Mouse (Mus musculus) thymus, adult 2 months (tissue): ENCODE results near the gene Efcab6. TPM values are rescaled to one million over a fixed set of nuclear protein-coding genes. Genes with fewer than 3 reads are reported as not detected.

Experiments
- DNase-seq: peaks from one replicate; pipeline ENCODE4 v3.0.0; 2021
- H3K27ac ChIP-seq: fragments of 200-500 bp; 2 replicates; pipeline ENCODE4 v1.5.1; 2012; ENCODE audit warnings: low read length, control low read depth; ENCODE audit not compliant: control insufficient read depth, insufficient read depth
- H3K27me3 ChIP-seq: fragments of 200-500 bp; 2 replicates; pipeline ENCODE4 v1.6.1; 2012; ENCODE audit warnings: mild to moderate bottlenecking, low read length, moderate library complexity, mixed read lengths; ENCODE audit not compliant: control insufficient read depth, insufficient read depth
- H3K36me3 ChIP-seq: fragments of 200-500 bp; 2 replicates; pipeline ENCODE4 v1.6.1; 2012; ENCODE audit warnings: mild to moderate bottlenecking, low read length, moderate library complexity; ENCODE audit not compliant: control insufficient read depth, insufficient read depth
- H3K4me1 ChIP-seq: fragments of 200-500 bp; replicated peaks from 2 replicates; pipeline ENCODE4 v1.6.1; 2012; ENCODE audit warnings: low read length; ENCODE audit not compliant: control insufficient read depth, insufficient read depth
- H3K4me3 ChIP-seq: fragments of 200-500 bp; 2 replicates; pipeline ENCODE4 v1.5.1; 2012; ENCODE audit warnings: mild to moderate bottlenecking, low read length, control low read depth, moderate library complexity; ENCODE audit not compliant: control insufficient read depth, insufficient read depth
- CTCF ChIP-seq: fragments of 200-500 bp; IDR thresholded peaks from 2 replicates; pipeline ENCODE4 v1.5.1; 2012; ENCODE audit warnings: mild to moderate bottlenecking, control low read depth, low read length, moderate library complexity, borderline replicate concordance; ENCODE audit not compliant: control insufficient read depth, poor library complexity, insufficient read depth; ENCODE audit errors: extremely low read depth
- POLR2A ChIP-seq: fragments of 200-500 bp; IDR thresholded peaks from 2 replicates; pipeline ENCODE4 v1.6.1; 2012; ENCODE audit warnings: mild to moderate bottlenecking, low read length, control low read depth, moderate library complexity; ENCODE audit not compliant: control insufficient read depth, poor library complexity, insufficient read depth; ENCODE audit errors: extremely low read depth
- WGBS: fragments of 180-500 bp; shearing (Covaris S2); methylation state at CpG from one replicate; pipeline ENCODE4 v1.1.7; 2018; 5-methylcytosine and 5-hydroxymethylcytosine counted together
- polyA plus RNA-seq: library from polyadenylated mRNA; depleted of rRNA; stranded (reverse); fragments of >200 nt; gene quantifications from 2 replicates; pipeline ENCODE4 v1.2.3, GENCODE M21; 2012

The Efcab6 gene
- polyA plus RNA-seq, 1 experiment, result 0.13 TPM

- no peaks in the 10 kb centered on the region for H3K4me1 ChIP-seq
- no peaks in the 10 kb centered on the region for H3K36me3 ChIP-seq
- H3K27ac ChIP-seq, result no peak overlapping the region
- no peaks in the 10 kb centered on the region for H3K27me3 ChIP-seq
- no peak for TF ChIP-seq POLR2A
- TF ChIP-seq CTCF, result no peak
- 82% methylated on average over 3 of the region's 3 CpGs for WGBS
- no peak for DNase-seq
- H3K4me3 ChIP-seq, result no peak overlapping the region
These were observed 66.1 kb downstream of the Efcab6 start for GRCm38 (mm10) chr15:83999071-83999470.

- TF ChIP-seq CTCF (no peak), POLR2A (no peak)
- WGBS, result 56% methylated on average over 7 of the region's 7 CpGs
- H3K27ac ChIP-seq, result no peak overlapping the region
- no peak for DNase-seq
- H3K36me3 ChIP-seq, result no peaks in the 10 kb centered on the region
- H3K27me3 ChIP-seq, result no peaks in the 10 kb centered on the region
- no peak overlapping the region for H3K4me3 ChIP-seq
- H3K4me1 ChIP-seq, result no peaks in the 10 kb centered on the region
These were observed 66.6 kb downstream of the Efcab6 start for GRCm38 (mm10) chr15:83998586-83998985.

- H3K27ac ChIP-seq, result no peak overlapping the region
- TF ChIP-seq POLR2A, result no peak
- no peak for TF ChIP-seq CTCF
- WGBS, result 42% methylated on average over 19 of the region's 19 CpGs
- no peak overlapping the region for H3K4me3 ChIP-seq
- H3K27me3 ChIP-seq, result no peaks in the 10 kb centered on the region
- no peaks in the 10 kb centered on the region for H3K36me3 ChIP-seq
- no peak for DNase-seq
- no peaks in the 10 kb centered on the region for H3K4me1 ChIP-seq
These were observed 67.1 kb downstream of the Efcab6 start for GRCm38 (mm10) chr15:83998115-83998514.

- TF ChIP-seq POLR2A (no peak), CTCF (no peak)
These were observed 67.6 kb downstream of the Efcab6 start for GRCm38 (mm10) chr15:83997550-83997949.

GRCm38 (mm10) chr15:83996864-83997263 lies 68.3 kb downstream of the Efcab6 start:
- no peak for TF ChIP-seq CTCF
- TF ChIP-seq POLR2A, result no peak
- H3K4me3 ChIP-seq, result no peak overlapping the region
- WGBS, result 82% methylated on average over 7 of the region's 7 CpGs
- no peak overlapping the region for H3K27ac ChIP-seq
- no peaks in the 10 kb centered on the region for H3K36me3 ChIP-seq
- H3K27me3 ChIP-seq, result no peaks in the 10 kb centered on the region
- no peak for DNase-seq
- H3K4me1 ChIP-seq, result no peaks in the 10 kb centered on the region

More at GRCm38 (mm10) chr15:83997550-83997949, 67.6 kb downstream of the Efcab6 start:
- WGBS, result 45% methylated on average over 4 of the region's 4 CpGs
- H3K4me1 ChIP-seq, result no peaks in the 10 kb centered on the region
- H3K27me3 ChIP-seq, result no peaks in the 10 kb centered on the region
- no peak overlapping the region for H3K27ac ChIP-seq
- H3K36me3 ChIP-seq, result no peaks in the 10 kb centered on the region
- DNase-seq, result no peak
- no peak overlapping the region for H3K4me3 ChIP-seq

- H3K27ac ChIP-seq, result no peak overlapping the region
- TF ChIP-seq POLR2A, result no peak
- TF ChIP-seq CTCF, result no peak
- WGBS, result 93% methylated on average over 15 of the region's 15 CpGs
- no peaks in the 10 kb centered on the region for H3K27me3 ChIP-seq
- no peak overlapping the region for H3K4me3 ChIP-seq
- H3K36me3 ChIP-seq, result no peaks in the 10 kb centered on the region
- DNase-seq, result no peak
- H3K4me1 ChIP-seq, result no peaks in the 10 kb centered on the region
These were observed 73.0 kb downstream of the Efcab6 start for GRCm38 (mm10) chr15:83992191-83992590.

- Histone ChIP-seq H3K27ac (no peak overlapping the region), H3K27me3 (no peaks in the 10 kb centered on the region), H3K4me1 (no peaks in the 10 kb centered on the region), H3K4me3 (no peak overlapping the region), H3K36me3 (no peaks in the 10 kb centered on the region)
- TF ChIP-seq POLR2A (no peak), CTCF (no peak)
- WGBS, result 48% methylated on average over 3 of the region's 3 CpGs
- DNase-seq, result no peak
These were observed 73.7 kb downstream of the Efcab6 start for GRCm38 (mm10) chr15:83991461-83991860.
